Mouse (Mus musculus) embryonic fibroblast, embryonic 13.5 days (primary cell): ENCODE results near the gene Hspa5.

Experiments used
- CTCF ChIP-seq: IDR thresholded peaks from 2 replicates; pipeline ENCODE4 v1.5.1; 2011; ENCODE audit warnings: mild to moderate bottlenecking, control low read depth, low read length, moderate library complexity, borderline replicate concordance; ENCODE audit not compliant: insufficient read depth
- POLR2A ChIP-seq: IDR thresholded peaks from 2 replicates; pipeline ENCODE4 v1.6.1; 2011; ENCODE audit warnings: low read depth, mild to moderate bottlenecking, control low read depth, low read length, moderate library complexity

GRCm38 (mm10) chr2:34818492-34818891 lies 46.7 kb downstream of the Hspa5 start:
- TF ChIP-seq POLR2A (no peak), CTCF (no peak)
